Mouse (Mus musculus) forebrain, embryonic 16.5 days (tissue): ENCODE data around the gene Tns1. TPM values are rescaled to one million over a fixed set of nuclear protein-coding genes. Genes with fewer than 3 reads are reported as not detected.

Experiments used
- ATAC-seq: fragments of 200-750 bp; cut with Nextera tagmentation; 2 replicates; pipeline ENCODE4 v1.8.0; 2017; ENCODE audit warnings: mild to moderate bottlenecking, moderate library complexity
- H3K27ac ChIP-seq: fragments of 300-500 bp; sonication (generic); 2 replicates; pipeline ENCODE4 v1.5.1; 2014; ENCODE audit warnings: low read length, control low read depth
- H3K27me3 ChIP-seq: fragments of 300-500 bp; sonication (generic); replicated peaks from 2 replicates; pipeline ENCODE4 v1.6.1; 2014; ENCODE audit warnings: low read length; ENCODE audit not compliant: control insufficient read depth, insufficient read depth
- H3K36me3 ChIP-seq: fragments of 300-500 bp; sonication (generic); 2 replicates; pipeline ENCODE4 v1.6.1; 2014; ENCODE audit not compliant: control insufficient read depth, insufficient read depth
- H3K4me1 ChIP-seq: fragments of 300-500 bp; sonication (generic); replicated peaks from 2 replicates; pipeline ENCODE4 v1.6.1; 2014; ENCODE audit warnings: low read length; ENCODE audit not compliant: control insufficient read depth, insufficient read depth
- H3K4me2 ChIP-seq: fragments of 300-500 bp; sonication (generic); 2 replicates; pipeline ENCODE4 v1.6.1; 2014; ENCODE audit warnings: mild to moderate bottlenecking, low read length, control low read depth
- H3K4me3 ChIP-seq: fragments of 300-500 bp; sonication (generic); replicated peaks from 2 replicates; pipeline ENCODE4 v1.5.1; 2014; ENCODE audit warnings: mild to moderate bottlenecking, low read length, control low read depth
- H3K9ac ChIP-seq: fragments of 300-500 bp; sonication (generic); replicated peaks from 2 replicates; pipeline ENCODE4 v1.6.1; 2014; ENCODE audit warnings: low read depth, low read length, control low read depth
- H3K9me3 ChIP-seq: fragments of 300-500 bp; sonication (generic); 2 replicates; pipeline ENCODE4 v1.6.1; 2016; ENCODE audit warnings: low read length; ENCODE audit not compliant: control insufficient read depth
- WGBS: fragments of 180-500 bp; shearing (Covaris S2); extraction: QIAGEN DNeasy Blood & Tissue Kit; methylation state at CpG from one replicate; pipeline ENCODE4 v1.1.7; 2014; 5-methylcytosine and 5-hydroxymethylcytosine counted together
- polyA plus RNA-seq: library from polyadenylated mRNA; unstranded; fragments of >200 nt; fragmentation: Nextera tagmentation; extraction: Ambion mirVana; gene quantifications from 2 replicates; pipeline ENCODE4 v1.2.1, GENCODE M21; 2015

The Tns1 gene
- polyA plus RNA-seq, 1 experiment from 2014 or later: 10.7 TPM

DNA sequence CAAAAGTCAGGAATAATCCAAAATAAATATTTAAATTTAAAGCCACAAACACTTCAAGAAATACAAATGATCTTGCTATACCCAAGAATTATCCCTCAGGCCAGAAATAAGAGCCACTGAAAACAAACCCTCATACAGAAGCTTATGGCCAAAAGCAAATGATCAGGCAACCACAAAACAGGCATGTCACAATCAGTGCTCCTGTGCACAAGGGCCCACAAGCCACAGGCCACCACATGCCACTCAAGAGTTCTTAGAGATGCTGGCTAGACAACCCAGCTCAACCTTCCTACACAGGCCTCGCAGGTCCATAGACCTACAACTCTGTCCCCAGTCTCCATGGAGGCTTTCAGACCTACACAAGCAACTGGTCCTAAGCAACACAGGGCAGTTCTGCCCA is 167.9 kb downstream of the Tns1 start:
- Histone ChIP-seq H3K27ac (no peak overlapping the region), H3K4me2 (no peak overlapping the region), H3K9ac (no peak overlapping the region), H3K9me3 (no peaks in the 10 kb centered on the region), H3K36me3 (no peaks in the 10 kb centered on the region), H3K4me3 (no peak overlapping the region), H3K27me3 (no peaks in the 10 kb centered on the region), H3K4me1 (no peaks in the 10 kb centered on the region; the same call in 1 of the 2 replicates)
- 90% methylated on average over 1 of the region's 1 CpGs for whole genome bisulfite sequencing
- ATAC-seq: no peak

DNA sequence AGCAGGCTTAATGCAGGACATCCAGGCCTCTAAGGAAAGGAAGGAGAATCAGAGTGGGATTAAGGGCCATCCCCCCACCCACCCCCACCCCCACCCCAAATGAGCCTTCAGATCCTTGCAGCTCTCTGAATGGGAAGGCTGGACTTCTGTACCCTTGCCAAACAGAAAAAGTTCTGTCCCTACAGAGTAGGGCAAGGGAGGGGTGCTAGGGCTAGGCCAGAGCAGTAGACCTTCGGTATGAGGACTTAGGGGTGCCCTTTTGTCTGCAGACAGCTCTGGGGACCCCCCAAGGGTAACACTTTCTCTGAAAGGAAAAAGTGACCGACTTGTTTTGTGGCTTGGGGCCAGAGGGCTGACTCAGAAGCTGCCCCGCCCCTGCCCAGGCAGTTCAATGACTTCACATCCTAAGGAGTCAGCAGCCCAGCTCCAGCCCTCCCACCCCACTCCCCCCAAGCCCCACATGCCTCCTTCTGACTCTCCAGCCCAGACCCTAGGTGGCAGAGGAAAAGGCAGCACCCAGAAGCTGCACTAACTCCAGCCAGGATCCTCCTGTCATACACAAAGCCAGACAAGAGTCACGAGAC is 168.9 kb downstream of the Tns1 start:
- Histone ChIP-seq H3K36me3 (no peaks in the 10 kb centered on the region), H3K4me1 (no peaks in the 10 kb centered on the region; the same call in 1 of the 2 replicates), H3K4me3 (no peak overlapping the region), H3K27me3 (no peaks in the 10 kb centered on the region), H3K9ac (no peak overlapping the region), H3K27ac (no peak overlapping the region), H3K9me3 (no peaks in the 10 kb centered on the region), H3K4me2 (no peak overlapping the region)
- 21% methylated on average over 4 of the region's 4 CpGs for WGBS
- no peak for ATAC-seq

DNA sequence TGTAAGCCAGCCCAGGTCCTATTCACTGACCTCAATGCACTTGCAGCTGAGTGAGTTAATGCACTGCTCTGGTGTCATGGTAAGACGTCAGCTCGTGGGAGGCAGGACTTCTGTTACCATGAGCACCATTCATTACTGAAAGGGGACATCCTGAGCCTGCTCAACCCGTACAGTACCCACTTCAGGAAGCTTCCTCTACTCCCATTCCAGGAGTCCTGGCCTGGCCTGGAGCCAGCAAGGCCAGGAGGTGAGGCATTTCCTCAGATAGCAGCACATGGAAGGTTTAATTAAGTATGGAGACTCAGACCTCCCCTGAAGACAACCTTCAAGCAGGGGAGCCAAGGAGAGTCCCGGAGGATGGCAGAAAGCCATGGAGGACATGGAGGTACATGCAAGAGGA is 169.6 kb downstream of the Tns1 start:
- no peaks in the 10 kb centered on the region for H3K27me3 ChIP-seq
- H3K4me3 ChIP-seq: no peak overlapping the region
- no peak overlapping the region for H3K9ac ChIP-seq
- H3K27ac ChIP-seq: no peak overlapping the region
- no peaks in the 10 kb centered on the region for H3K9me3 ChIP-seq
- no peak for ATAC-seq
- H3K4me2 ChIP-seq: no peak overlapping the region
- H3K4me1 ChIP-seq: no peaks in the 10 kb centered on the region; the same call in 1 of the 2 replicates
- H3K36me3 ChIP-seq: no peaks in the 10 kb centered on the region
- 42% methylated on average over 4 of the region's 4 CpGs for WGBS

DNA sequence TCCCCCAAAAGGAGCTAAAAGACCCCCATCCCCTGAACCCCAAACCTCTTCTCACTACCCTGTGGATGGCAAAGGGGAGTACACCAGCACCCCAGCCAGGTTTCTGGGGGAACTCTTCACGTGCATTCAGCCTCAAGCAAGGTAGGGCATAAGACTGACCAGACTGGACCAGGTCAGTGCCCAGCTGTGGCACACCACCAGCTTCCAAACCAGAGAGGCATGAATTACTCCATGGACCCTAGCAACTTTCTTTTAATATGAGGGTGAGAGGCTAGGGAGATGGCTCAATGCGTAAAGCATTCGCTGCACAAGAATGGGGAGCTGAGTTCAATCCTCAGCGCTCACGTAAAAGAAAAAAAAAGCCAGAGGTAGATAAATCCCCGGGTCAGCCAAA is 170.2 kb downstream of the Tns1 start:
- Histone ChIP-seq H3K9me3 (no peaks in the 10 kb centered on the region), H3K9ac (no peak overlapping the region), H3K27me3 (no peaks in the 10 kb centered on the region), H3K27ac (no peak overlapping the region), H3K4me1 (no peaks in the 10 kb centered on the region; the same call in 1 of the 2 replicates), H3K36me3 (no peaks in the 10 kb centered on the region), H3K4me3 (no peak overlapping the region), H3K4me2 (no peak overlapping the region)
- no peak for ATAC-seq
- 85% methylated on average over 6 of the region's 6 CpGs for WGBS

GRCm38 (mm10) chr1:73953317-73954014 is 170.8 kb downstream of the Tns1 start:
- Histone ChIP-seq H3K27ac (no peak overlapping the region), H3K4me1 (no peaks in the 10 kb centered on the region; the same call in 1 of the 2 replicates), H3K9me3 (no peaks in the 10 kb centered on the region), H3K4me2 (no peak overlapping the region), H3K9ac (no peak overlapping the region), H3K4me3 (no peak overlapping the region), H3K27me3 (no peaks in the 10 kb centered on the region), H3K36me3 (no peaks in the 10 kb centered on the region)
- no peak for ATAC-seq
- WGBS: 91% methylated on average over 20 of the region's 20 CpGs

GRCm38 (mm10) chr1:73952598-73952997 is 171.7 kb downstream of the Tns1 start:
- Histone ChIP-seq H3K4me3 (no peak overlapping the region), H3K27me3 (no peaks in the 10 kb centered on the region), H3K9ac (no peak overlapping the region), H3K4me2 (no peak overlapping the region), H3K9me3 (no peaks in the 10 kb centered on the region), H3K4me1 (no peaks in the 10 kb centered on the region; the same call in 1 of the 2 replicates), H3K36me3 (no peaks in the 10 kb centered on the region), H3K27ac (no peak overlapping the region)
- no peak for ATAC-seq
- 86% methylated on average over 10 of the region's 10 CpGs for WGBS

DNA sequence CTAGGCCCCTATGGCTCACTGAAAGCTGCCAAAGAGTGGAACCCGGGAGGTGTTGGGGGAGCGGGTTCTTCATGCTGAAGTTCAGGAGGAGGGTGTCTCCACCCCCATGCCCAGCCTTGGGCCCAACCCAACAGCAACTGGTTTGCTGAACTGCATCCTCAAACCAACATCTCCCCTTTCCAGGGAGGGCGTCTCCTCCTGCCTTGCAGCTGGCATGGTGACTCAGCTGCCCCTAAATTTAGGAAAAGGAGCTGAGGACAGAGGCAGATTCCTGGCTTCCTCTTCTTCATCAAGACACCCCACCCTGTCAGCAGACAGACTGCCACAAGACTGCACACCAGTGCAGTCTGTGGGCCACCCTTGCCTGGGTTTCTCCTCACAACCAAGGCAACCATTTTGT is 173.1 kb downstream of the Tns1 start:
- no peak overlapping the region for H3K9ac ChIP-seq
- no peak overlapping the region for H3K4me2 ChIP-seq
- H3K4me1 ChIP-seq: no peaks in the 10 kb centered on the region; the same call in 1 of the 2 replicates
- ATAC-seq: no peak
- H3K27me3 ChIP-seq: no peaks in the 10 kb centered on the region
- H3K9me3 ChIP-seq: no peaks in the 10 kb centered on the region
- no peak overlapping the region for H3K27ac ChIP-seq
- H3K36me3 ChIP-seq: no peaks in the 10 kb centered on the region
- no peak overlapping the region for H3K4me3 ChIP-seq
- WGBS: 94% methylated on average over 3 of the region's 3 CpGs

- Histone ChIP-seq H3K4me3 (no peak overlapping the region), H3K4me1 (no peaks in the 10 kb centered on the region), H3K27ac (no peak overlapping the region), H3K27me3 (no peaks in the 10 kb centered on the region), H3K9me3 (no peaks in the 10 kb centered on the region), H3K9ac (no peak overlapping the region), H3K4me2 (no peak overlapping the region), H3K36me3 (no peaks in the 10 kb centered on the region)
- ATAC-seq: no peak
- WGBS: 90% methylated on average over 5 of the region's 5 CpGs
Observed at GRCm38 (mm10) chr1:73948757-73949156, 175.5 kb downstream of the Tns1 start.

- WGBS: 71% methylated on average over 15 of the region's 15 CpGs
- H3K27me3 ChIP-seq: no peaks in the 10 kb centered on the region
- H3K9me3 ChIP-seq: no peaks in the 10 kb centered on the region
- no peak for ATAC-seq
- no peak overlapping the region for H3K9ac ChIP-seq
- no peak overlapping the region for H3K4me2 ChIP-seq
- H3K4me3 ChIP-seq: no peak overlapping the region
- H3K36me3 ChIP-seq: no peaks in the 10 kb centered on the region
- H3K27ac ChIP-seq: no peak overlapping the region
- no peaks in the 10 kb centered on the region for H3K4me1 ChIP-seq
Observed at GRCm38 (mm10) chr1:73947525-73948304, 176.5 kb downstream of the Tns1 start.
